Mouse (Mus musculus) lung, adult 18-20 months (tissue): ENCODE measurements around the gene Ctnnal1.
A peak's percentile ranks its signal among the peaks of the same experiment; 100 is the strongest.

Source experiments
- DNase-seq, 2 experiments: peaks; one replicate each; pipeline ENCODE4 v3.0.0; 2022; ENCODE audit warnings: mixed read lengths in 2 of 2

Gene Ctnnal1

DNA sequence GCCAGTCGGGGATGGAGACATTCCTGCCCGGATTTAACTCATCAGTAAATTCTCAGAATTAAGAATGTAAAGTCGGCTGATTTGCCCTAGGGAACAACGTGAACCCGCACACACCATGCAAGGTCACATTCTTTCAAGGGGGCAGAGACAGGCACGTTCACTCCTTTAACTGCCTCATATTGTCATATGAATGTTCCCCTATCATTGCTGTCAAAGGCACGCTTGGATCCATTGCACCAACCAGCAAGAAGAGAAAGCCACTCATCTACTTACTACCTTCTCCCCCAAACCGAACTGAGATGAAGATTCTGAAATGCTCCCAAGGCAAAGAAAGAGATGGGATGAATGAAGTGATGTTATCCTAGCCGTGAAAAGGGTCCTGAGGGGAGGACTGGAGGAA is 6.3 kb downstream of the Ctnnal1 start:
- DNase-seq = no peak

DNA sequence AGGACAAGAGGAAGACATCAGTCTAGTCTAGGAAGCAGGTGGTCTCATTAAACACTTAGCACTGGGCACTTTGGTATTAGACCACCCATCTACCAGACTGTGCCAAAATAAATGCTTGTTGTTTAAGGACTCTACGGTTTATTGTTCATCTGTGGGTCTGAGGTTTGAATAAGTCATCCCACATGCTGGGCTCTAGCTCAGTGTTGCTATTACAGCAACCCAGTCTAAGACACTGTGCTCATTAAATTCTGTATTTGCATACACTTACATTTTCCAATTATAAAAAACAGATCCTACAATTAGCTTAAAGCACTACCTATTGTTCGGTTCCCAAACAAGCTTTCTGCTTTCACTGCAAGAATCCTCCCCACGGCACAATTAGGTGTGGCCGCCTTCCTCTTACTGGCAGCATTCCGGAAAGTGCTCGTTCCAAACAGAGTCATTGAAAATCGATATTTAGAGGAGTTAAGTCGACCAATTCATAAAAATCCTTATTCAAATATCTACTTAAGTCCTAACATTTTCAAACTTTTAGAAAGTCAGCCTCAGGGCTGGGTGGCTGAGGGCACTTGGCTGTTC is 8.5 kb downstream of the Ctnnal1 start:
- no peak for DNase-seq

DNA sequence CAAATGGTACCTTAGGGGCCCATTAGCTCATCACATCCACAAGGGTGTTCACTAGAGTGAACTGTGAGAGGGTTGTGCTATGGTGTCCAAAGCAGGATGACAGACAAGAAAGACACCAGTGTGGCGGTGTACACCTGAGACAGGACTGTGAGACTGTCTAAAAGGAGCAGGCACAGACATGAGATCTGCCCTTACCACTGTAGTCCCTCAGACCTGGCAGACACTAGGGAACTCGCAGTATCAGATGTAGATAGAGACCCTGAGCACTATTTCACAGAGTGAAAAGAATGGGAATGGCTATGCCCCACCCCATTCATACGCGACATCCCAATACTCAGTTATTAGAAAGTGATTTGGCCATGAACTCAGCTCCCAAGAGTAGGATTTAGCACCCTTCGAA is 9.1 kb downstream of the Ctnnal1 start:
- DNase-seq = no peak

DNA sequence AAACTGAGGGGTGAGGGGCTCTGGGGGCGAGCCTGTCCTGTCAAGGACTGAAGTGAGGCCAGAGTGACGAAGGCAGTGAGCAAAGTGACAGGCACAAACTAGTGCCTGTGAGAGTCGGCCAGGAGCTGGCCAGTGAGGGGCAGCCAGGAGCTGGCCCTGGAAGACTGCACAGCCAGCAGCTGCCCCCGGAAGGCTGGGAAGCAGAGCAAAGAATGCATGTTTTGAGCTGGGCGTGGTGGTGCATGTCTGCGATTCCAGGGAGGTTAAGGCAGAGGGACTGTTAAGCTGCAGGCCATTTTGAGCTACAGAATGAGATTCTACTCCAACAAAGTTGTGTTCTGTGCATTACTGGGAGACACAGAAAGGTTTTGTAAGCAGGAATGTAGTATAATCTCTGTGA is 14.3 kb downstream of the Ctnnal1 start:
- no peak for DNase-seq

DNA sequence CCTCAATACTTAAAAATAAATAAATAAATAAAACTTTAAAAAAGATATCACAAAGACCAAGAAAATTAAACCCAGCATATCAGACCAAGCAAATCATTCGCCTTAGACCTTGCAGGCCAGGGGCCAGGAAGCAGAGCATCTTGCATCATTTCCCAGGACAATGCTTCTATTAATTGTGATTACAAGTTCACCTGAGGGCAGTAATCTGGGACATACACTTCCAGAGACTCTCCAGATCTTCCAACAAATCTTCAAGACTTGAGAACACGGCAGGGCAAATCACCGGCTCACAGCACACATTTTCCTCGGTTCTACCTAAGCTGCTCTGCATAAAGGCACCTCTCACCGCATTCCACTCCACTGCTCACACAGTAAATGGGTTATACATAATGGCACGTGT is 16.9 kb downstream of the Ctnnal1 start:
- no peak for DNase-seq

DNA sequence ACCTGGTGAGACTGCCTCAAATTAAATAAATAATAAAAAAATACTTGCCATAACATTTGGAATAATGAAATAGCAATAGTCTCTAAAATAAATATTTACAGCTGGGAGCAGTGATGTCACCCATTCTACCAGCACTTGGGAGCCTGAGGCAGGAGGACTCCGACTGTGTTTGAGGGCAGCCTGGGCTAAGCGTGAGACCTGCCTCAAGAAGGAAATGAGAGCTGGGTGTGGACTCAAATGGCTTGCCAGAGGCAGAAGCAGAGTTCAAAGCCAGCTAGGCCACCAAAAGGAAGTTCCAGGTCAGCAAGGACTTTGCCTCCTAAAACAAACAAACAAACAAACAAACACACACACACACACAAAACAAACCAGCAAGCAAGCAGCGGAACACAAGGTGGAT is 17.6 kb downstream of the Ctnnal1 start:
- DNase-seq = no peak

DNA sequence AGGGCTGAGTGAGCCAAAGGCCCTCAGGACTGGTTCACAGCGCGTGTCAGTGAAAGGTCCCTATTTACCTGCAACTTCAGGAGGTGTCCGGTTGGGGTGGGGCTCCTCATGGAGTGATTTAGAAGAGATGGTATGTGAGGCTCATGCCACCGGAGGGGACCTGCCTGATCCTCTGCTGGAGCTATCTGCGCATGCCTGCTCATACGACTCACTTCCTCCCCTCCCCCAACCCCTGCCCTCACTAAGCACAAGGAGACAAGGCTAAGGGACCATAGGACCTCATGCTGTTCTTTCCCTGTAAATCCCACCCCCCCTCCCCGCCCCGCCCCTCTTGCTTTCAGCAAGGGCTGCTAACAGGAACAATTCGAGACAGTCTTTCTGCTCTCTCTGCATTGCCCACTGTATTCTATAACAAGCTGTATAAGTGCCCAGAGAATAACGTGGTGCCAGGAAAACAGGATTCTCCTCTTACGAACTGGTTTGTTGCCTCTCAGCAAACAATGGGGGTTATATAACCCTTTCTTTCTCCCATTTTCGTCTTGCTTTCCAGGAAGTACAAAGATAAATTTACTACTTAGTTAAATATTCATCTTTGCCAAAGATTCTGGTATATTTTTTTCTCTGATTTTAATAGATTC is 19.0 kb downstream of the Ctnnal1 start:
- no peak for DNase-seq

DNA sequence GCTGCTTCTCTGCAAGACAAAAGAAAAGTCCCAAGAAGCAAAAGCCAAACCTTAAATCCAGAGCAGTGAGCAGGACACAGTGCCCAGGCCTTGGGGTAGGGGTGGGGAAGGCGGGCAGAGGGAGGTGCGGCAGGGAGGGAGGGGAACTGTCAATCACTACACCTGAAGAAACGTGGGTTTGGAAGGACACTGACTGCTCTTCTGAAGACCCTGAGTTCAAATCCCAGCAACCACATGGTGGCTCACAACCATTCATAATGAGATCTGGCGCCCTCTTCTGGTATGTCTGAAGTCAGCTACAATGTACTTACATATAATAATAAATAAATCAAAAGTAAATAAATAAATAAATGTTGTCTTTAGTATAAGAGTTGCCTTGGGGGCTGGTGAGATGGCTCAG is 20.1 kb downstream of the Ctnnal1 start:
- DNase-seq = no peak

DNA sequence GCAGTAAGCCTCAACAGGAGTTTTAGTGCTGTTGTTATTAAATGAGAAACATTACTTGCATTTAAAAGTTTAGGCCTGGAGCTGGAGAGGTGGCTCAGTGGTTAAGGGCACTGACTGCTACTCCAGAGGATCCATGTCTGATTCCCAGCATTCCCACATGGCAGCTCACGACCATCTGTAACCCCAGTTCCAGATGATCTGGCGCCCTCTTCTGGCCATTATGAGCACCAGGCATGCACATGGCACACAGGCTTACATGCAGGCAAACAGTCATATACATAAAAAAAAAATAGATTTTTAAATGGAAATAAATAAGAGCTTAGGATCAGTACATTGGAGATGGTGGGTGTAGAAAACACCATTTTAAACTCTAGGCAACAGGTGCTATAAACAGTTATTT is 21.0 kb downstream of the Ctnnal1 start:
- DNase-seq = no peak

DNA sequence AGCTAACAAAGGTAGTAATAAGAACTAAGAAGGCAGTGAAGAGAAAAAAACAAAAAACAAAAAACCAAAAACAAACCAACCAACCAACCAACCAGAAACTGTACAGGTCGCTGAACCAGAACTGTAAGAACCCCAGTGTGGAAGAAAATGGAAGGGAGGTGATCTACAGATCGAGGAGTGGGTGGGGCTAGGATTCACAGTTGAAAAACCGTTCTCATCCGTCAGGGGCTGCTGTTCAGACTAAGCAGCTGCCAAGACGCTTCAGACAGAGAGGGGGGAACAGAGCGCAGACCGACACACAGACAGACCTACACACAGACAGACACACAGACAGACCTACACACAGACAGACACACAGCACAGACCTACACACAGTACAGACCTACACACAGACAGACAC is 22.5 kb downstream of the Ctnnal1 start:
- no peak for DNase-seq

DNA sequence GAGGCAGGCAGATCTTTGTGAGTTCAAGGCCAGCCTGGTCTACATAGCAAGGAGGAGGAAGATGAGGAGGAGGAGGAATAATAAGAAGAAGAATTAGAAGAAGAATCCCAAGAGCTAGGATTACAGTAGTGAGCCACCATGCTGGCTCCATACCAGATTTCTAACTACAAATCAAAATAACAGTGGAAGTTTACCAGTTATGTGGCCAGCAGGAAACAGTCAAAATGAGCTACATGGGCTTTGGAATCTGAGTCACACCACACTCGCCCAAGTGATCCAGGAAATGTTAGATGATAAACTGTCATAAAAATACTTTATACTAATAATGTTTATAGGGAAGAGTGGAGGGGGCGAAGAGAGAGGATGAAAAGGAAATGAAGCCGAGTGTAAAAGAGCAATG is 24.7 kb downstream of the Ctnnal1 start:
- no peak for DNase-seq

DNA sequence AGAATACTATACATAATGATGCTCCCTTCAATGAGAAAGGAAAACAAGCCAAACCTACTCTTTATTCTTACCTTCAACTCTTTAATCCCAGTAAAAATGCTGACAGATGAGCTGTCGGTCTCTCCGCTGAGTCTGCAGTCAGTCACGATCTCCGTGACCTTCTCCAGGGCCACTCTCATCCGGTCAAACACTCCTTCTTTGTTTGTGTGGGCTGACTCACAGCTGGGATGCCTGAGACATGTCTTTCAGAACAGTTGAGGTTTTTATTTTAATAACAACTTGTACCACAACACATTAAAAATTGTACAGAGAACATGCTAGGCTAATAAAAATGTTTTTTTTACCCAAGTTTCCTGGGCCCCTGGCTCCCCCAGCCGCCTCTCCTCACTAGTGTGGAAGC is 27.3 kb downstream of the Ctnnal1 start:
- no peak for DNase-seq

DNA sequence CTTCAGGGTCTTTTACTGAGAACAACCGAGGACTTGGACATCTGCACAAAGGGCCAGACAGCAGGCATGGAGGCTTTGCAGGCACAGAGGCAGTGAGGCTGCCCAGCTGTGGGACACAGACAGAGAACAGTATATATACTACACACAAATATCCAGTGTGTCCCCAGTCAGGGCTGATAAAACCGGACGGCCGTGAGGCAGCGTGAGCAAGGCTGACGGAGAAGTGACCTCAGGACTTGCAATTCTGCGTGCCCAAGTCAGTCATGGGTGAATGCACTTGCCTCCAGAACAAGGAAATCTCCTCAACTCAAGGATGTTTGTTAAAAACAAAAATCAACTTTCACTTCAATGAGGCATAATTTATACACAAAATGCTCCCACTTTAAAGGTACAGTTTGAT is 33.0 kb downstream of the Ctnnal1 start:
- DNase-seq = no peak

DNA sequence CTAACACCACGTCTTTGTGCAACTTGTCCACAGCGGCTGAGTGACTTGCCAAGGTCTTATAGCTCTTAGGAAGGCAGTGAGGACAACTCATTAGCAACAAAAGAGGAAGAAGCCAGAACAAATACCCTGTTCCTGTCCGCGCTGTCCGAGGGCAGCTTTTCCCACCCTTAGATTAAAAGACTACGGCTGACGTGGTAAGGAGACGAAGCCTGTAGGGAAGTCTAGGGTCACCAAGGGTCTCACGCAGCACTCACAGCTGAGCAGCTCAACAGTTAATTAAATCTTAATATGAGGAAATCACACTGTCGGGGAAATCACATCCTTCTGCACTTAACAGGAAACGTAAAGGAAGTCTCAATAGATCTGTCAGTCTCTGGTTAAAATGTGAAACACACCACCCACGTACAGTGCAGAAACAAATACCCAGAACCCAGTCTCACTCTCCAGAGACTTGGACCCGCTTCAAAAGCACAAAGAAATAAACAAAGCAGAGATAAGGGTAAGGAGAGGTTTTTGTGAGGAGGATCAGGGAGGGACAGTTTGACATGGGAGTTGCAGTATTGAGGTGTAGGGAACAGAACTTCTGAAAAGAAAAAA is 33.9 kb downstream of the Ctnnal1 start:
- no peak for DNase-seq

DNA sequence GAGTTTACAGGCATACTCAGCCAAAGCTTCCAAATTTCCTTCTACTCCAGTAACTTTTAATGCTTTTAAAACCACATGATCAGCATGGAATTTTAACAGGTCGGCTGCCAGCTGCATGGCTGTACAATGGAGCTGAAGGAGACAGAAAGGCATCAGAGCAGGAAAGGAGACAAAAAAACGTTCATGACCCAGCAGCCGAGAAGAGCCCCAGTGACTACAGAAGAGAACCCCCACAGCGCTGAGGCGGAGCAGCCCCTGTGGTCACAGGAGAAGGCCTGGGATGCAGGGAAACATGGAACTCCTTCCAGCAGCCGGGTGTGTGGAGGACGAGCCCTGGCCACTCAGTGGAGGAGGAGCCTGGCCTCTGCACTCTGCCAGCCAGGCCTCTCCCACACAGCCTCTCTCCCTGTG is 35.5 kb downstream of the Ctnnal1 start:
- peak; percentile 11 to 18 for DNase-seq

DNA sequence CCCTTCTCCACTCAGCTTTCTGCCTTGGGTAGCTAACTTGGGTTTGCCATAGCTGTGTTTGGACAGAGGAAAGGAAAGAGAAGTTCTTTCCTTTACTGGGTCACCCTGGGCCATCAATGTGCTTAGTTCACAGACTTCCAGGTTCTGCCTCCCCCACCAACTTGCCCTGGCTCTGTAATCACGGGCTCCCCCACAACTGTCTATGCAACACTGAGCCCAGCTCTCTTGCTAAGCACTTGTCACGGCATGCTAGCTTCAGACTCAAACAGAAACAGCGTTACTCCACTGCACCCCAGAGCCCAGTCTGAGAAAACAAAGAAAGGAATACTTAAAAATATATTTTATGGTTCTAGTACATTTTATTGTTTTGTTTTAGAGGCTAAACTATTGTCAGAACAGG is 36.1 kb downstream of the Ctnnal1 start:
- DNase-seq = no peak

DNA sequence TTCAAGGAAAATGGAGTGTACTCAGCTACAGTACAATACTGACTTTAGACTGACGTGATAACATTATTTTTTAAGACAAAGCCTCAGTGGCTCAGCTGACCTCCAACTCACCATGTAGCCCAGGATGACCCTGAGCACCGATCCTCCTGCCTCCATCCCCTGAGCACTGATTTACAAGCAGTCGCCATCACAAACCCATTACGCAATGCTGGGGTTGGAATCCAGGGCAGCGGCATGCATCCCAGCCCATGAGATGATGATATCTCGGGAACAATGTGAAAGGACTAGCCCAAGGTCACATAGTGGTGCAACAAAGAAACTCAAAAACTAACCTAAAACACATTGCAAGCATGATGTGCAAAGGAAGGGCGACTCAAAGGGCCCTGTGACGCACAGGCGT is 40.8 kb downstream of the Ctnnal1 start:
- DNase-seq = no peak

DNA sequence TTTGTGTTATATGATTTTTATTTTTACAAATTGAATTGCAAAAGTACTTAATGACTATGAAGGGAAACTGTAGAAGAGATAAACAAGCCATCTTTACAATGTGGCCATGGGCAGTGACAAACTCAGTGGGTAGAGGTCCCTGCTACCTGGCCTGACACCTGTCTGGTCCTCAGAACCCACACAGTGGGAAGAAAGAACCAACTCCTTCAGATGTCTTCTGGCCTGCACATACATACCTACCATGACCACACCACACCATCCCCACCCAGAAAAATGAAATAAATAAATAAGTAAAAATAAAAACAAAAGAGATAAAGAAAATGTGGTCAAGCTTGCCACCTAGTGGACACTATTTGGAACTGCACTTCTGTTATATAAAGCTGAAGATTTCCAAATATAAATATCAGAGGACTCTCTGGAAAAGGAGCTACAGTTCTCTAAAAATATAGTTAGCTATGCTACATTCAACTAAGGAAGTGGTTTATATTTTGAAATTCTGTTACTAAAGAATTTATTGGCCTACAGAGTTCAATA is 44.9 kb downstream of the Ctnnal1 start:
- DNase-seq = no peak

DNA sequence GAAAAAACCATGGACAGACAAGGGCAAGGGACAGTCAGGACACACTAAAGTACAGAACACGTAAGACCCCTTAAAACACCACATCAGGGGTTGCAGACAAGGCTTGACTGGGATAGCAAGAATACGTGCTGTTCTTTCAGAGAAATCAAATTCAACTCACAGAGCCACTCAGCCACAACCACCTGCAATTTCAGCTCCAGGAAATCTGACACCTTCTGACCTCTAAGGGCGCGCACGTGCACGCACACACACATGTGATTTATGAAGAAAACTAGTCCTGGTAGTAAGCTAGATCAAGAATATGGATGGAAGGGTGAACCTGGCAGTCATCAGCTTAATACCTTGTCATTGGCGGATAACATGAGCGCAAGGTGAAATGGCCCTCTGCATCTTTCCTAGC is 49.9 kb downstream of the Ctnnal1 start:
- DNase-seq = no peak

DNA sequence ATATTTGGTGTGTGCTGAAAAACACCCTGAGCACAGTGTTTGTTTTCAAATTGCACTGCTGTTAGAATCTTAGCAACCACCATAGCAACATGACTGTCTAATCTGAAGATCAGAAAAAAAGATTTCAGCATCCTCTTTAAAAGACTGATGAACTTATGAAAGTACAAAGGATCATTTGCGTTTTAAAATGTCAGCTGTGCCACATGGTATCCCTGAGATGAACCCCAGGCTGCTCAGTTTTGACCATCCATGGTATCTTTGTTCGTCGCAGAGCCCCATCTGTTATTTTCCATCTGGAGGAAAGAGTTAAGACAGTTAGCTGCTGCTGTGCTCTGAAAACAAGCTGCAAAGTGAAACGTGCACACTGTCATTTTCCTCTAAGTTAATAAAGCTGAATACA is 52.9 kb downstream of the Ctnnal1 start:
- DNase-seq = no peak

DNA sequence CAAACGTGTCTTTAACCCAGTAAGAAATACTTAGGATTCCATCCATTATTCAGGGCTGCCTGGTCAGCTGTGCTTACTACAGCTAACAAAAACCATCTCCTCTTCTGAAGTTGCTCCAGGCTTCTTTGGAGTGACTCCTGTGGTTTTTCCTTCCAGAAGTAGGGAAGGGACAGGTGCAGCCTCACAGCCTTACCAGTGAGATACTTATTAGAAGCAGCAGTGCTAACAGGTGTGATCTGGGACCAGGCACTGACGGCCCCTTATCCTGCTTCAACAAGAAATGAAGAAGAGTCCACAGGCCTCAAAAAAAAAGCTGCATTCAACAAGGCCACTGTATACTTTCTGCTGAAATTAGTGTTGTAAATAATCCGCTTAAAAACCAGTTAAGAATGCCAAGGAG is 53.3 kb downstream of the Ctnnal1 start:
- DNase-seq = no peak

DNA sequence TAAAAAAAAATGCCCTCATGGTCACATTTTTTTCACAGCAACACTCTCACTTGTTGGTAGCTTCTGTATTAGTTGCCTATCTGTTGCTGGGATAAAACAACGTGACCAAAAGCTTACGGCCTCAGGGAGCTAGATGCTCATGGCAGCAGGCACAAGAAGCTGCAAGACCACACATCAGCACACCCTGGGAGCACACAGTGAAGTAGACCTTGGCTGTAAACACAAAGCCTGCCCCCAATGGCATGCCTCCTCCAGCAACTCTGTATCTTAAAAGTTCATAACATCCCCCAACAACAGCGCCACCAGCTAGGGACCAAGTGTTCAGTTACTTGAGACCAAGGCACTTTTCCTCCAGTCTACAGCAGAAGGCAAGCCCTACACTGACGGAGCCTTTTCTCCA is 55.9 kb downstream of the Ctnnal1 start:
- no peak for DNase-seq

DNA sequence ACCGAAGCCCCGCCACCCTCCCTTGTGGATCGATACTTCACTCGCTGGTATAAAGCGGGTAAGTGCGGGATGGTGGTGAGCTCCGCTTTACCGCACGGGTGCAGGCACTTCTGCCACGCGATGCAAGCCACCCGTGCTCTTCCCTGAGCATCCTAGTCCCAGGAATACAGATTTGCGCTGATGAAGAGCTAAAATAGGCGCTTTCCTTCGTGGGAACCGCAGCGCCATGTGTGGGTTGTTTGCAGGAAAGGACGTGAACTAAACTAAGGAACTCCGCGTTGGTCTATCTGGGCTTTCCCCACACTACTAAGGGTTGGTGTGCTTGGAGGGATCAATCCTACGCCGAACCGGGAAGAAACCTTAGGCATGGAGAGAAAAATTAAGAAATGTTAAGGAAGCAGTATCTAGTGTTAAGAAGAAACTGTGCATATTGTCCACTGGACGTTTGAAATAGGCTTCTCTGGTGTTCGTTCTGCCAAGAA is 62.3 kb downstream of the Ctnnal1 start:
- DNase-seq = no peak

DNA sequence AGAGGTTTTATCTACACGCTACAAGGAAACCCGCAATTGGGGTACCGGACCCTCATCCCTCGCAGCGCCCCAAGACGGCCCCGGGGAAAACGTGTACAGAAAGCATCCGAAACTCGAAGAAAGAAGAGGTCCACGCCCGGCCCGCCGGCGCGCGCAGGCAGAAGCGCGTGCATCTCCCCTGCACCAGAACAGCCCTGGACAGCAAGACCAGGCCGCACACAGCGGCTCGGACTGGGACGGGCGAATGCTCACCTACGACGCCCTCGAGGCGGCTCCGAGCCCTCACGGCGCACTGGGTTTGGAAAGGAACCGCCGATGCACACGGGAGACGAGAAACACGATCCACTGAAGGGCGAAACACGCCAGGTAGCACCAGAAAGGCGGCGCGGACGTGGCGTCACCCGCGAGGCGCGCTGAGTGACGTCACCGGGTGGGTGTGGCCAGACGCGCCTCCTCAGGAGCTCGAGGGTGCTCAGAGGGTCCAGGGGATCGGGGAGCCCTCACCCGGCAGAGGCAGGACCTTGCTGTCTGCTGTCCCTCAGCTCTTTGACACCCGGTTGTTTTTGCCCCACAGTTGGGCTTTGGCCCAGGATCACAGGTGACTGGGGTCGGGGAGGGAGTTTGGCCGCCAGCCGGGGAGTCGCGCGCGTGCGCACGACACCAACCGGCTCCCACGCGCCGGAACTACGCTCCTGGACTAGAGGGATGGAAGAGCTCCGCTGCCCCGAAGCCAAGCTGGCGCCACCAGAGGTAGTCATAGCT is 62.9 kb downstream of the Ctnnal1 start, which contains the start of the genes Elp1 and Fam206a:
Elp1 (minus strand) TSS at position 425 of the 762 bp plus-strand sequence.
Fam206a (plus strand) TSS at position 439 of the 762 bp plus-strand sequence.
- DNase-seq = peak; percentile 91 to 92
